Mouse (Mus musculus) bone marrow macrophage, adult 2 months (primary cell): ENCODE data around the gene Adgra1.

Experiments used
- CTCF ChIP-seq: IDR thresholded peaks from 2 replicates; pipeline ENCODE4 v1.5.1; 2012; ENCODE audit warnings: low read depth, mild to moderate bottlenecking, low read length, moderate library complexity
- POLR2A ChIP-seq: IDR thresholded peaks from 2 replicates; pipeline ENCODE4 v1.6.1; 2012; ENCODE audit warnings: mild to moderate bottlenecking, low read depth, low read length, borderline replicate concordance

- no peak for TF ChIP-seq CTCF
- no peak for TF ChIP-seq POLR2A
Observed at GRCm38 (mm10) chr7:139851098-139851497, 17.1 kb downstream of the Adgra1 start.
